Mouse (Mus musculus) lung, embryonic 16.5 days (tissue): ENCODE measurements around the gene Rint1. TPM values are rescaled to one million over a fixed set of nuclear protein-coding genes. Genes with fewer than 3 reads are reported as not detected.

ENCODE experiments used
- ATAC-seq: fragments of 200-750 bp; cut with Nextera tagmentation; 2 replicates; pipeline ENCODE4 v1.8.0; 2017; ENCODE audit warnings: low read depth, mild to moderate bottlenecking, moderate library complexity
- H3K27ac ChIP-seq: fragments of 300-500 bp; sonication (generic); 2 replicates; pipeline ENCODE4 v1.5.1; 2014; ENCODE audit warnings: mild to moderate bottlenecking, control low read depth, low read length
- H3K27me3 ChIP-seq: fragments of 300-500 bp; sonication (generic); 2 replicates; pipeline ENCODE4 v1.6.1; 2014; ENCODE audit warnings: low read depth, low read length, mixed read lengths; ENCODE audit not compliant: control insufficient read depth, insufficient read depth
- H3K36me3 ChIP-seq: fragments of 300-500 bp; sonication (generic); 2 replicates; pipeline ENCODE4 v1.6.1; 2014; ENCODE audit warnings: low read length; ENCODE audit not compliant: control insufficient read depth, insufficient read depth
- H3K4me1 ChIP-seq: fragments of 300-500 bp; sonication (generic); replicated peaks from 2 replicates; pipeline ENCODE4 v1.6.1; 2014; ENCODE audit warnings: low read length, mixed read lengths; ENCODE audit not compliant: control insufficient read depth, insufficient read depth
- H3K4me2 ChIP-seq: fragments of 300-500 bp; sonication (generic); 2 replicates; pipeline ENCODE4 v1.6.1; 2014; ENCODE audit warnings: low read depth, low read length, control low read depth
- H3K4me3 ChIP-seq: fragments of 300-500 bp; sonication (generic); 2 replicates; pipeline ENCODE4 v1.5.1; 2014; ENCODE audit warnings: mild to moderate bottlenecking, low read length, control low read depth
- H3K9ac ChIP-seq: fragments of 300-500 bp; sonication (generic); 2 replicates; pipeline ENCODE4 v1.6.1; 2014; ENCODE audit warnings: low read length, control low read depth
- H3K9me3 ChIP-seq: fragments of 300-500 bp; sonication (generic); 2 replicates; pipeline ENCODE4 v1.6.1; 2016; ENCODE audit warnings: low read length; ENCODE audit not compliant: control insufficient read depth
- WGBS: fragments of 180-500 bp; shearing (Covaris S2); extraction: QIAGEN DNeasy Blood & Tissue Kit; methylation state at CpG from one replicate; pipeline ENCODE4 v1.1.7; 2014; 5-methylcytosine and 5-hydroxymethylcytosine counted together
- polyA plus RNA-seq: library from polyadenylated mRNA; unstranded; fragments of >200 nt; fragmentation: Nextera tagmentation; extraction: Ambion mirVana; gene quantifications from 2 replicates; pipeline ENCODE4 v1.2.1, GENCODE M21; 2015

Gene Rint1
- polyA plus RNA-seq: 30.6 and 37.2 TPM in 2 replicates

- H3K27ac ChIP-seq: peak within 1 kb of the TSS; percentile 83
- H3K4me3 ChIP-seq: peak within 1 kb of the TSS; percentile 99
- H3K4me2 ChIP-seq: peak within 1 kb of the TSS; percentile 91
- H3K9me3 ChIP-seq: no peaks in the 10 kb centered on the region
- peaks cover 7% of the 10 kb centered on the region; the same call in 1 of the 2 replicates for H3K36me3 ChIP-seq
- 2% methylated on average over 47 of the region's 47 CpGs for WGBS
- no peaks in the 10 kb centered on the region for H3K27me3 ChIP-seq
- peaks cover 8% of the 10 kb centered on the region for H3K4me1 ChIP-seq
- H3K9ac ChIP-seq: peak within 1 kb of the TSS; percentile 96
- peak; percentile 84 for ATAC-seq
These were observed at the start of gene Rint1 for GRCm38 (mm10) chr5:23787536-23788389. Gene Rint1 (plus strand): TSS chr5:23787711.

- Histone ChIP-seq H3K9ac (no peak overlapping the region), H3K4me2 (no peak overlapping the region), H3K4me3 (no peak overlapping the region), H3K27me3 (no peaks in the 10 kb centered on the region), H3K4me1 (no peaks in the 10 kb centered on the region), H3K9me3 (no peaks in the 10 kb centered on the region), H3K36me3 (peaks cover 17% of the 10 kb centered on the region; the same call in 1 of the 2 replicates), H3K27ac (no peak overlapping the region)
- ATAC-seq: no peak
- 93% methylated on average over 12 of the region's 12 CpGs for WGBS
These were observed 44.2 kb upstream of the Rint1 start for GRCm38 (mm10) chr5:23743261-23743660.

GRCm38 (mm10) chr5:23749882-23750281 lies 37.6 kb upstream of the Rint1 start:
- no peak overlapping the region for H3K9ac ChIP-seq
- no peaks in the 10 kb centered on the region for H3K27me3 ChIP-seq
- no peaks in the 10 kb centered on the region for H3K4me1 ChIP-seq
- H3K36me3 ChIP-seq: peaks cover 11% of the 10 kb centered on the region; the same call in 1 of the 2 replicates
- H3K4me3 ChIP-seq: no peak overlapping the region
- WGBS: 68% methylated on average over 2 of the region's 2 CpGs
- no peak for ATAC-seq
- H3K27ac ChIP-seq: no peak overlapping the region
- H3K4me2 ChIP-seq: no peak overlapping the region
- H3K9me3 ChIP-seq: no peaks in the 10 kb centered on the region

- WGBS: 93% methylated on average over 9 of the region's 9 CpGs
- H3K4me2 ChIP-seq: no peak overlapping the region
- H3K4me3 ChIP-seq: no peak overlapping the region
- H3K9me3 ChIP-seq: no peaks in the 10 kb centered on the region
- H3K36me3 ChIP-seq: peaks cover 5% of the 10 kb centered on the region
- no peak overlapping the region for H3K9ac ChIP-seq
- ATAC-seq: no peak
- no peaks in the 10 kb centered on the region for H3K4me1 ChIP-seq
- H3K27me3 ChIP-seq: no peaks in the 10 kb centered on the region
- H3K27ac ChIP-seq: no peak overlapping the region
These were observed 31.9 kb upstream of the Rint1 start for GRCm38 (mm10) chr5:23755591-23755990.

GRCm38 (mm10) chr5:23756368-23756767 lies 31.1 kb upstream of the Rint1 start:
- no peak overlapping the region for H3K9ac ChIP-seq
- peaks cover 9% of the 10 kb centered on the region for H3K36me3 ChIP-seq
- H3K4me1 ChIP-seq: no peaks in the 10 kb centered on the region
- no peak overlapping the region for H3K27ac ChIP-seq
- no peak for ATAC-seq
- H3K9me3 ChIP-seq: no peaks in the 10 kb centered on the region
- no peak overlapping the region for H3K4me3 ChIP-seq
- 86% methylated on average over 4 of the region's 4 CpGs for WGBS
- no peak overlapping the region for H3K4me2 ChIP-seq
- no peaks in the 10 kb centered on the region for H3K27me3 ChIP-seq

GRCm38 (mm10) chr5:23758633-23759032 lies 28.9 kb upstream of the Rint1 start:
- ATAC-seq: peak; percentile 41; the same call in 1 of the 2 replicates
- Histone ChIP-seq H3K27ac (no peak overlapping the region), H3K36me3 (peaks cover 13% of the 10 kb centered on the region), H3K4me3 (no peak overlapping the region), H3K4me2 (no peak overlapping the region), H3K4me1 (no peaks in the 10 kb centered on the region), H3K27me3 (no peaks in the 10 kb centered on the region), H3K9me3 (no peaks in the 10 kb centered on the region), H3K9ac (no peak overlapping the region)
- 52% methylated on average over 2 of the region's 2 CpGs for WGBS

GRCm38 (mm10) chr5:23762531-23762930 lies 25.0 kb upstream of the Rint1 start:
- ATAC-seq: no peak
- Histone ChIP-seq H3K4me3 (no peak overlapping the region), H3K27ac (no peak overlapping the region), H3K9me3 (no peaks in the 10 kb centered on the region), H3K27me3 (no peaks in the 10 kb centered on the region), H3K4me2 (no peak overlapping the region), H3K9ac (no peak overlapping the region), H3K36me3 (peaks cover 17% of the 10 kb centered on the region), H3K4me1 (no peaks in the 10 kb centered on the region)
- 91% methylated on average over 6 of the region's 6 CpGs for whole genome bisulfite sequencing

GRCm38 (mm10) chr5:23764557-23764956 lies 23.0 kb upstream of the Rint1 start:
- Histone ChIP-seq H3K27me3 (no peaks in the 10 kb centered on the region), H3K9me3 (no peaks in the 10 kb centered on the region), H3K9ac (no peak overlapping the region), H3K4me2 (no peak overlapping the region), H3K4me1 (no peaks in the 10 kb centered on the region), H3K27ac (no peak overlapping the region), H3K36me3 (peaks cover 22% of the 10 kb centered on the region), H3K4me3 (no peak overlapping the region)
- 94% methylated on average over 5 of the region's 5 CpGs for WGBS
- no peak for ATAC-seq

GRCm38 (mm10) chr5:23771105-23771504 lies 16.4 kb upstream of the Rint1 start:
- H3K4me2 ChIP-seq: no peak overlapping the region
- ATAC-seq: no peak

More at GRCm38 (mm10) chr5:23771105-23771504, 16.4 kb upstream of the Rint1 start:
- Histone ChIP-seq H3K4me3 (no peak overlapping the region), H3K9ac (no peak overlapping the region), H3K27ac (no peak overlapping the region), H3K9me3 (no peaks in the 10 kb centered on the region), H3K4me1 (no peaks in the 10 kb centered on the region), H3K36me3 (peaks cover 17% of the 10 kb centered on the region), H3K27me3 (no peaks in the 10 kb centered on the region)
- 58% methylated on average over 8 of the region's 8 CpGs for WGBS
